Mouse (Mus musculus) urinary bladder, postnatal 4 days (tissue): Measurements from ENCODE around the gene Pm20d1.
"Not testable (repeated sequence)": the region's sequence is repeated elsewhere in the genome, so short reads cannot be mapped to it uniquely, and the experiment has no call there.

ENCODE experiments used
- DNase-seq, 2 experiments: peaks; one replicate each; pipeline ENCODE4 v3.0.0; 2021 to 2022; ENCODE audit warnings: low spot score in 2 of 2

Gene Pm20d1

GRCm38 (mm10) chr1:131794591-131794990 lies 2.6 kb upstream of the Pm20d1 start:
- DNase-seq: no peak

GRCm38 (mm10) chr1:131795171-131795570 lies 2.0 kb upstream of the Pm20d1 start:
- no peak for DNase-seq

GRCm38 (mm10) chr1:131800001-131800400 lies 2.8 kb downstream of the Pm20d1 start:
- DNase-seq: no peak

GRCm38 (mm10) chr1:131801071-131801470 lies 3.9 kb downstream of the Pm20d1 start:
- peak in 1 of 2 experiments; percentile 13 for DNase-seq

GRCm38 (mm10) chr1:131802652-131803051 lies 5.5 kb downstream of the Pm20d1 start:
- peak; percentile 17 to 33 for DNase-seq

- DNase-seq: peak; percentile 13 to 54
These were observed 7.0 kb downstream of the Pm20d1 start for GRCm38 (mm10) chr1:131804166-131804565.

GRCm38 (mm10) chr1:131808986-131809385 lies 11.8 kb downstream of the Pm20d1 start:
- DNase-seq: no peak

- DNase-seq: no peak
These were observed 12.5 kb downstream of the Pm20d1 start for GRCm38 (mm10) chr1:131809651-131810050.

- no peak for DNase-seq
These were observed 14.2 kb downstream of the Pm20d1 start for GRCm38 (mm10) chr1:131811393-131811792.

- no peak for DNase-seq
These were observed 14.8 kb downstream of the Pm20d1 start for GRCm38 (mm10) chr1:131812006-131812405.

GRCm38 (mm10) chr1:131812631-131813295 lies 15.6 kb downstream of the Pm20d1 start:
- DNase-seq: no peak

GRCm38 (mm10) chr1:131813731-131814130 lies 16.6 kb downstream of the Pm20d1 start:
- no peak for DNase-seq

- no peak for DNase-seq
These were observed 17.0 kb downstream of the Pm20d1 start for GRCm38 (mm10) chr1:131814191-131814590.

- no peak for DNase-seq
These were observed 19.7 kb downstream of the Pm20d1 start for GRCm38 (mm10) chr1:131816886-131817285.

GRCm38 (mm10) chr1:131820353-131820752 lies 23.2 kb downstream of the Pm20d1 start:
- not testable (repeated sequence) for DNase-seq

GRCm38 (mm10) chr1:131820887-131821328 lies 23.7 kb downstream of the Pm20d1 start:
- DNase-seq: no peak

- no peak for DNase-seq
These were observed 25.1 kb downstream of the Pm20d1 start for GRCm38 (mm10) chr1:131822292-131822691.

GRCm38 (mm10) chr1:131822856-131823492 lies 25.8 kb downstream of the Pm20d1 start:
- DNase-seq: no peak

GRCm38 (mm10) chr1:131823563-131823962 lies 26.4 kb downstream of the Pm20d1 start:
- no peak for DNase-seq

GRCm38 (mm10) chr1:131824528-131825181 lies 27.5 kb downstream of the Pm20d1 start:
- DNase-seq: no peak

GRCm38 (mm10) chr1:131827207-131827786 lies 30.1 kb downstream of the Pm20d1 start, which contains the start of gene Slc41a1:
Gene Slc41a1 (plus strand): TSS chr1:131827493.
- no peak for DNase-seq

- DNase-seq: peak; percentile 91 to 92
These were observed 30.6 kb downstream of the Pm20d1 start for GRCm38 (mm10) chr1:131827787-131828258.
